Mouse (Mus musculus): ENCODE results near the gene Rps3. TPM values are rescaled to one million over a fixed set of nuclear protein-coding genes. Genes with fewer than 3 reads are reported as not detected.

The Rps3 gene
- polyA plus RNA-seq, 1 experiment from 2014 or later, result 405 TPM

DNA sequence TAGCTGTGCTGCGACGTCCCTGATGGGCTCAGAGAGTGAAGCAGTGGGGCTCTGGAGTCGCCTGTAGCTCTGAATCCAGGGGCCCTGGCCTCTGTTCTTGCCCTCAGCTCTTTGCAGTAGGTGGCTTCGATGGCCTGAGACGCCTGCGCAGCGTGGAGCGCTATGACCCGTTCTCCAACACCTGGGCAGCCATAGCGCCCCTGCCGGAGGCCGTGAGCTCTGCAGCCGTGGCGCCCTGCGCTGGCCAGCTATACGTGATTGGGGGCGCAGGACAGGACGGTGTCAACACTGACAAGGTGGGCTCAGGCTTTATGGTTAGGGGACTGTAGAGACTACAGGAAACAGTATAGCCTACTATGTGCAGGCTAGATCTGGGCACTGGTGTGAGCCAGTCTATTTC, 12.0 kb downstream of the Rps3 start:
- H3K27me3 ChIP-seq (ENCODE audit: control insufficient read depth, insufficient read depth, low read depth, low read length), result no peaks in the 10 kb centered on the region
- H3K4me3 ChIP-seq (ENCODE audit: low read depth, low read length), result no peak overlapping the region
- peaks cover 13% of the 10 kb centered on the region; the same call in 1 of the 2 replicates for H3K36me3 ChIP-seq (ENCODE audit: control insufficient read depth, insufficient read depth, low read length)
- H3K27ac ChIP-seq (ENCODE audit: low read length), result no peak overlapping the region
- ATAC-seq, result no peak
- 66% methylated on average over 18 of the region's 18 CpGs for WGBS
- H3K9ac ChIP-seq (ENCODE audit: low read depth, low read length), result no peak overlapping the region
- no peaks in the 10 kb centered on the region for H3K9me3 ChIP-seq (replicated peaks; ENCODE audit: control insufficient read depth, low read length, poor library complexity, severe bottlenecking)
- H3K4me1 ChIP-seq (ENCODE audit: control insufficient read depth, insufficient read depth, low read length), result peaks cover 22% of the 10 kb centered on the region
- no peak overlapping the region for H3K4me2 ChIP-seq (ENCODE audit: low read length)

DNA sequence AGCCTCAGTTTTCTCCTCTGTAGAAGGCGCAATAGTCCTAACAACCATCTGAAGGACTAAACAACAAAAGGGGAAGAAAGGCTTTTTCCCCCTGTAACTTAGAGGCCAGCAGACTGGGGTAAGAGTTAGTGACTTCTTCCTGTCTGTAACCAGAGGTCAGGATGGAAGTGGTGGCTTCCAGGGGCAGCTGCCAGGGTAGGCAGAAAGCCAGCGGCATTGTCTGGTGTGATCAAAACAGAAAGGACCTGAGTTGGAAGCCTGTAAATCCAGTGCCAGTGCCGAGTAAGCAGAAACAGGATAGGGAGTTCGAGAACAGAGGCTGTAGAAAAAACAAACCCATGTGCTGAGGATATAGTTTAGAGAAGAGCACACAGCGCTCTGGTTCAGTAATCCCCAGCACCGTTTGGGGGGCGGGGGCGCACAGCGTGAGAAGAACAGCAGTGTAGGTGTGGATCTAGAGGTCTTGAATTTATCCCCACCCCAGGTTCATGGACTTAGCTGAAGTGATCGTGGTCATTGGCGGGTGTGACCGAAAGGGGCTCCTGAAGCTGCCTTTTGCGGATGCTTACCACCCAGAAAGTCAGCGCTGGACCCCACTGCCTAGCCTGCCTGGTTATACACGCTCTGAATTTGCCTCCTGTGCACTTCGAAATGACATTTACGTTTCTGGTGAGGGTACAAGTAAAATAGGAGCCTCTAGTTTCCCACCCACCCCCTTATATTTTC, 13.7 kb downstream of the Rps3 start:
- no peak overlapping the region for H3K4me3 ChIP-seq (ENCODE audit: low read depth, low read length)
- ATAC-seq, result no peak
- H3K9me3 ChIP-seq (replicated peaks; ENCODE audit: control insufficient read depth, low read length, poor library complexity, severe bottlenecking), result no peaks in the 10 kb centered on the region
- H3K4me1 ChIP-seq (ENCODE audit: control insufficient read depth, insufficient read depth, low read length), result peaks cover 37% of the 10 kb centered on the region
- no peaks in the 10 kb centered on the region for H3K27me3 ChIP-seq (ENCODE audit: control insufficient read depth, insufficient read depth, low read depth, low read length)
- H3K27ac ChIP-seq (ENCODE audit: low read length), result no peak overlapping the region
- H3K4me2 ChIP-seq (ENCODE audit: low read length), result no peak overlapping the region
- WGBS, result 81% methylated on average over 17 of the region's 17 CpGs
- H3K9ac ChIP-seq (ENCODE audit: low read depth, low read length), result no peak overlapping the region
- H3K36me3 ChIP-seq (ENCODE audit: control insufficient read depth, insufficient read depth, low read length), result peaks cover 13% of the 10 kb centered on the region; the same call in 1 of the 2 replicates

DNA sequence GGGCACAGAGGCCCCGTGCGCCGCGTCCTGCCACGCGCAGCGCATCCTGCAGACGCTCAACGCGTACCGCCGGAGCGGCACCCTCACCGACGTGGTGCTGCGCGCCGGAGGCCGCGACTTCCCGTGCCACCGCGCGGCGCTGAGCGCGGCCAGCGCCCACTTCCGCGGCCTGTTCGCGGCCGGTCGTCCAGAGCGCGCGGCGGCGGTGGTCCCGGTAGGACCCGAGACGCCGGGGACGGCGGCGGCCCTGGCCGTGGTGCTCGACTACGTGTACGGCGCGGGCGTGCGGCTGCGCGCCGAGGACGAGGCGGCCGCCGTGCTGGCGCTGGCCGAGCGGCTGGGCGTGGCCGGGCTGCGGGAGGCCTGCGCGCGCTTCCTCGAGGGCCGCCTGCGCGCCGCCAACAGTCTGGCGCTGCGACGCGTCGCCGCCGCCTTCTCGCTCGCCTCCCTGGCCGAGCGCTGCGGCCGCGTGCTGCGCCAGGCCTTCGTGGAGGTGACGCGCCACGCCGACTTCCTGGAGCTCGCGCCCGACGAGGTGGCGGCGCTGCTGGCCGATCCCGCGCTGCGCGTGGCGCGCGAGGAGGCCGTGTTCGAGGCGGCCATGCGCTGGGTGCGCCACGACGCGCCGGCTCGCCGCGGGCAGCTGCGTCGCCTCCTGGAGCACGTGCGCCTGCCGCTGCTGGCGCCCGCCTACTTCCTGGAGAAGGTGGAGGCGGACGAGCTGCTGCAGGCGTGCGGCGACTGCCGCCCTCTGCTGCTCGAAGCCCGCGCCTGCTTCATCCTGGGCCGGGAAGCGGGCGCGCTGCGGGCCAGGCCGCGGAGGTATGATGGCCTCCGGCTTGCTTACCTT, 15.0 kb downstream of the Rps3 start:
- peaks cover 37% of the 10 kb centered on the region for H3K4me1 ChIP-seq (ENCODE audit: control insufficient read depth, insufficient read depth, low read length)
- peak overlapping the region; percentile 55 for H3K4me3 ChIP-seq (ENCODE audit: low read depth, low read length)
- under 1% methylated on average over 88 of the region's 145 CpGs for WGBS
- H3K9ac ChIP-seq (ENCODE audit: low read depth, low read length), result peak overlapping the region; percentile 81
- H3K27ac ChIP-seq (ENCODE audit: low read length), result peak overlapping the region; percentile 92
- H3K9me3 ChIP-seq (replicated peaks; ENCODE audit: control insufficient read depth, low read length, poor library complexity, severe bottlenecking), result no peaks in the 10 kb centered on the region
- peak; percentile 86 for ATAC-seq
- H3K4me2 ChIP-seq (ENCODE audit: low read length), result peak overlapping the region; percentile 80
- H3K27me3 ChIP-seq (ENCODE audit: control insufficient read depth, insufficient read depth, low read depth, low read length), result no peaks in the 10 kb centered on the region
- H3K36me3 ChIP-seq (ENCODE audit: control insufficient read depth, insufficient read depth, low read length), result peaks cover 7% of the 10 kb centered on the region; the same call in 1 of the 2 replicates

DNA sequence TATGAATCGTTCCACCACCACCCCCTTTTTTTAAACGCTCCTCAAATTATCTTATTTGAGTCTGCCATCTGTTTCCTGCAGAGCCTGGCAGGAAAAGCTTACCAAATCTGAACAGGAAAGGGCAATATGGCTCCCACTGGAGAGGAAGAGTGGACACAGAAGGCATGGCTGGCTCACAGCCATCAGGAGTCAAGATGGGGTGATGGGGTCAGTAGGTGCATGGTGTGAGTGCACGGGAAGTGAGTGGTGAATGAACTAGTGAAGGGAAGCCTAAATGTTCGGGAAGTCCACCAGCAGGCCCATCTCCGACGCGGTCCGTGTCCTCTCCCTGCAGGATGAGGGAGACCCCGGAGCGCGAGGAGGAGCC, 15.6 kb downstream of the Rps3 start:
- Histone ChIP-seq H3K4me2 (ENCODE audit: low read length) (peak overlapping the region; percentile 80), H3K27ac (ENCODE audit: low read length) (peak overlapping the region; percentile 92), H3K4me1 (ENCODE audit: control insufficient read depth, insufficient read depth, low read length) (peaks cover 37% of the 10 kb centered on the region), H3K9ac (ENCODE audit: low read depth, low read length) (peak overlapping the region; percentile 81), H3K4me3 (ENCODE audit: low read depth, low read length) (peak overlapping the region; percentile 55), H3K9me3 (replicated peaks; ENCODE audit: control insufficient read depth, low read length, poor library complexity, severe bottlenecking) (no peaks in the 10 kb centered on the region), H3K27me3 (ENCODE audit: control insufficient read depth, insufficient read depth, low read depth, low read length) (no peaks in the 10 kb centered on the region), H3K36me3 (ENCODE audit: control insufficient read depth, insufficient read depth, low read length) (0 out of 2 replicates have a peak, but pooled peaks cover 5% of the 10 kb centered on the region)
- WGBS, result 12% methylated on average over 11 of the region's 11 CpGs
- ATAC-seq, result no peak

DNA sequence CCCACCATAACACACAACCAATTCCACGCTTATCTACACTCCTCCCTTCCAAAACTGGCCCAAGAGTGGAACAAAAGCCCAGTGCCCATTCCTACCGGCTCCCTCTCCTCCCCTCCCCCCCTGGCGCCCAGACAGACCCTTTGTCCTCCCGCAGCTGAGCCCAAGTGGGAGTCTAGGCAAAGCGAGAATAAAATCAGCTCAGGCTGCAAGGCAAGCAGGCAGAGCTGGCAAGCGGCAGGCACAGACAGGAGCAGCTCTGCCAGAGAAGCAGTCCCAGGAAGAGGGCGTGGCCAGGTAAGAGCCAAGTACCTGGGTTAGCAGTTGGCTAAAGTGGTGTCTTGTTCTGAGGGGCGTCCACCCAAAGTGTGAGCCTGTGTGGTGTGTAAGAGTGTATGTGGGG, 17.7 kb downstream of the Rps3 start, which contains the start of gene Klhl35:
Gene Klhl35 (plus strand): TSS at position 194 of the 400 bp plus-strand sequence.
- no peak for ATAC-seq
- H3K27ac ChIP-seq (ENCODE audit: low read length), result peak within 1 kb of the TSS; percentile 51
- peak within 1 kb of the TSS; percentile 56 for H3K9ac ChIP-seq (ENCODE audit: low read depth, low read length)
- peak within 1 kb of the TSS; percentile 80 for H3K4me2 ChIP-seq (ENCODE audit: low read length)
- no peaks in the 10 kb centered on the region for H3K27me3 ChIP-seq (ENCODE audit: control insufficient read depth, insufficient read depth, low read depth, low read length)
- peaks cover 3% of the 10 kb centered on the region; the same call in 1 of the 2 replicates for H3K36me3 ChIP-seq (ENCODE audit: control insufficient read depth, insufficient read depth, low read length)
- no peaks in the 10 kb centered on the region for H3K9me3 ChIP-seq (replicated peaks; ENCODE audit: control insufficient read depth, low read length, poor library complexity, severe bottlenecking)
- no peak within 1 kb of the TSS for H3K4me3 ChIP-seq (ENCODE audit: low read depth, low read length)
- H3K4me1 ChIP-seq (ENCODE audit: control insufficient read depth, insufficient read depth, low read length), result peaks cover 37% of the 10 kb centered on the region
- 16% methylated on average over 8 of the region's 8 CpGs for WGBS

DNA sequence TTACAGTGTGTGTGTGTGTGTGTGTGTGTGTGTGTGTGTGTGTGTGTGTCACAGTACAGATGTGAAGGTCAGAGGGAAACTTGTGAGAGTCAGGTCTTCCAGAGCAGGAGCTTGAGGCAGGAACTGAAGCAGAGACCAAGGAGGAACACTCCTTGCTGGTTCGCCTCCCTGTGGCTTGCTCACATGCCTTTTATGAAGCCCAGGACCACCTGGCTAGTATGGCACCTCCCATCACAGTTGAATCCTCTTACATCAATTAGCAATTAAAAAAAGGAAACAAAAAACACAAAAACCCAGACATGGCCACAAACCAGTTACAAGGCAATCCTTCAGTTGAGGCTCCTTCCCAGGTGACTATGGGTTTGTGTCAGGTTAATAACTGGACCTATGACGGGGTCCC, 20.4 kb downstream of the Rps3 start:
- no peak overlapping the region for H3K4me2 ChIP-seq (ENCODE audit: low read length)
- peaks cover 32% of the 10 kb centered on the region for H3K4me1 ChIP-seq (ENCODE audit: control insufficient read depth, insufficient read depth, low read length)
- no peak overlapping the region for H3K9ac ChIP-seq (ENCODE audit: low read depth, low read length)
- WGBS, result 86% methylated on average over 2 of the region's 2 CpGs
- ATAC-seq, result no peak
- peaks cover 11% of the 10 kb centered on the region; the same call in 1 of the 2 replicates for H3K36me3 ChIP-seq (ENCODE audit: control insufficient read depth, insufficient read depth, low read length)
- no peak overlapping the region for H3K4me3 ChIP-seq (ENCODE audit: low read depth, low read length)
- no peaks in the 10 kb centered on the region for H3K27me3 ChIP-seq (ENCODE audit: control insufficient read depth, insufficient read depth, low read depth, low read length)
- H3K9me3 ChIP-seq (replicated peaks; ENCODE audit: control insufficient read depth, low read length, poor library complexity, severe bottlenecking), result no peaks in the 10 kb centered on the region
- H3K27ac ChIP-seq (ENCODE audit: low read length), result no peak overlapping the region

DNA sequence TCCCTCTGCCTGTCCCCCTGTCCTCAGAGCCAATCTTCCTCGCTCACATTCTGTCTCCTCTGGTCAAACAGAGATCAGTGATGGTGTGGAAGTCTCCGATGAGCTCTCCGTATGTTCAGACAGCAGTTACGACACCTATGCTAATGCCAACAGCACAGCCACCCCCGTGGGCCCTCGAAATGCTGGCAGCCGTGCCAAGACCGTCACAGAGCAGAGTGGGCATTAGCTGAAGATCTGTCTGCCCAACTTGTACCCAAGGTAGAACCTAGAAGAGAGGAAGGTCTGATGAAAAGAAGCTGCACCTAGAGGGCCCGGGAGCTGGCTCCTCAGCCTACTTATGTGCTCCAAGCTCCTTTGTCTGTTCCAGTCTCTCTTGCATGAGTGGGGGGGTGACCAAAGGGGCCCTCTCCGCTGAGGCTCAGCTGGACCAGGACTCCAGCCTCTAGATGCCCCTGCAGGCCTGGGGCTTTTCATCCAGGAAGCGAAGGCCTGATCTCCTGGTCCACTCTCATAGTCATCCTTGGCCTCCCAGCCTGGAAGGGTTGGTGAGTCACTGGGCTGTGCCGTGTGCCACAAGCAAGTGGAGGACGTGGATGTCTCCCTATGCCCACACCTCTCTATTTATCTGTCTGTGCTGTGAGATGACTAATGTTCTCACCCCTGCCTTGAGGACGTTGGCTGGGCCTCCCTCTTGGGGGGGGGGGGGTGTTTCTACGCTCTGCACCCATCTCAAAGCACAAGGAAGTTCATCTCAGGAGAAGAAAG, 23.5 kb downstream of the Rps3 start:
- Histone ChIP-seq H3K4me2 (ENCODE audit: low read length) (no peak overlapping the region), H3K4me1 (ENCODE audit: control insufficient read depth, insufficient read depth, low read length) (peaks cover 3% of the 10 kb centered on the region; the same call in 1 of the 2 replicates), H3K36me3 (ENCODE audit: control insufficient read depth, insufficient read depth, low read length) (peaks cover 11% of the 10 kb centered on the region; the same call in 1 of the 2 replicates), H3K9ac (ENCODE audit: low read depth, low read length) (no peak overlapping the region), H3K9me3 (replicated peaks; ENCODE audit: control insufficient read depth, low read length, poor library complexity, severe bottlenecking) (no peaks in the 10 kb centered on the region), H3K27ac (ENCODE audit: low read length) (no peak overlapping the region), H3K27me3 (ENCODE audit: control insufficient read depth, insufficient read depth, low read depth, low read length) (no peaks in the 10 kb centered on the region), H3K4me3 (ENCODE audit: low read depth, low read length) (no peak overlapping the region)
- WGBS, result 86% methylated on average over 15 of the region's 15 CpGs
- no peak for ATAC-seq

DNA sequence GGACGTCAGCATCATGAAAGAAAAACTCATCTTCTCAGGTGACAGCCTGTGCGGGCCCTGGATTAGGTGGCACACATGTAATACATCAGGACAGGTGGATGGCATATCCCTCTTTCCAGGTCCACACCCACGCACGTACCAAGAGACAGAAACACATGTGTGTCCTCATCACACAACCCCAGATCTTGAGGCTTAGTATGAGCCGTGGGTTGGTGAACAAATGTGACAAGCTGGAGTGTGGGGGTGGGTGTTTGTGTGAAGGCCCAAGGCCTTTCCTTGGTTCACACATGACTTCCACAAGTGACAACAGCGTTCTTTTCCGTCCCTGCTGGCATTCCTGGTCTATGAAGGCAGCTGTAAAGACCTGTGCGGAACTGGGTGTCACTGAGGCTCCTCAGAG, 24.7 kb downstream of the Rps3 start:
- Histone ChIP-seq H3K27ac (ENCODE audit: low read length) (no peak overlapping the region), H3K4me2 (ENCODE audit: low read length) (no peak overlapping the region), H3K9ac (ENCODE audit: low read depth, low read length) (no peak overlapping the region), H3K4me1 (ENCODE audit: control insufficient read depth, insufficient read depth, low read length) (no peaks in the 10 kb centered on the region), H3K27me3 (ENCODE audit: control insufficient read depth, insufficient read depth, low read depth, low read length) (no peaks in the 10 kb centered on the region), H3K4me3 (ENCODE audit: low read depth, low read length) (no peak overlapping the region), H3K36me3 (ENCODE audit: control insufficient read depth, insufficient read depth, low read length) (peaks cover 11% of the 10 kb centered on the region; the same call in 1 of the 2 replicates), H3K9me3 (replicated peaks; ENCODE audit: control insufficient read depth, low read length, poor library complexity, severe bottlenecking) (no peaks in the 10 kb centered on the region)
- ATAC-seq, result no peak
- 88% methylated on average over 8 of the region's 8 CpGs for WGBS
